Mouse (Mus musculus): Measurements from ENCODE around the gene Glyctk.

GRCm38 (mm10) chr9:106175552-106176200 is 17.7 kb upstream of the Glyctk start:
- no peak for TF ChIP-seq GATA1 (IDR thresholded peaks at IDR 0.05; ENCODE audit: borderline replicate concordance, low read length)
- TF ChIP-seq FLI1 (IDR thresholded peaks at IDR 0.05; ENCODE audit: low read length), result no peak
